Mouse (Mus musculus) stomach, adult 2 months (tissue): Measurements from ENCODE around the gene Olfr476. TPM values are rescaled to one million over a fixed set of nuclear protein-coding genes. Genes with fewer than 3 reads are reported as not detected.

Source experiments
- polyA plus RNA-seq: library from polyadenylated mRNA; depleted of rRNA; stranded (reverse); fragments of >200 nt; gene quantifications from 2 replicates; pipeline ENCODE4 v1.2.3, GENCODE M21; 2012; rRNA removed

Olfr476 gene
- not detected in 2 replicates for polyA plus RNA-seq

DNA sequence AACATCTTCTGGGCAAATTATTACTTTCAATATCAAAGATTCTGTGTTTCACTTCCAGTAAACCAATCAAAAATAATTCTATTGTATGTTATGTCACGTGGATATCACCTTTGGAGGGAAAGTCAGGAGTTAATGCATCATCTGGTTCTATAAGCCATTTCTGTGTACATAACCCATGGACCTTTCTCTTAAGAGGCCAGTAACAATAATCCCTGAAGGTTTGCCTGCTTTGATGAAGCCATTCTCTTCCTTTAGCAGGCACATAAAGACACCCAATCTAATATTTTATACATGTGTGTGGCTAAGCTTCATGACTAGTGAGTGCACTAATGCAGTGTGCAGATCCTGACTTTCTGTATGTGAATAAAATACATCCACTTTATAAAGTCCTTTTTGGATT, at the start of gene Olfr476:
Olfr476 (plus strand) TSS at position 301 of the 400 bp plus-strand sequence.

GRCm38 (mm10) chr7:107930146-107930545, 34.5 kb upstream of the Olfr476 start, which contains the start of gene Olfr473:
Gene Olfr473, plus strand, starts transcription at chr7:107930446.

DNA sequence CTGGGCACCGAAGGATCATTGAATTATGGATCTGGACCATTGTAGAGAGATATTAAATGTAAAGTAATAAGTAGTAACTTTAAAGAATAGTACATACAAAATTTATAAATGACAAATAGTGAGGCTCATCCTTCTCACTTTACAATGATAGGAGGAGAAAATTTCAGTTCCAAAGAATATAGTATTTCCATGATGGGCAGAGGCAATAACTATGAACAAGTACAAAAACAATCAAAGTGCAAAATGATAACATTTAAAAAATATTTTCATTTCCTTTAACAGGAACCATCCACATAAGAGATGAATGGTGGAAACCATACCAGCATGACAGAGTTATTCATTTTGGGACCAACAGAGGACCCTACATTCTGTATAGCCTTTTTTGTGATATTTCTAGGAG, 10.3 kb upstream of the Olfr476 start, which contains the start of gene Olfr474:
Olfr474 (plus strand) TSS at position 301 of the 400 bp plus-strand sequence.

GRCm38 (mm10) chr7:107986393-107986792, 21.8 kb downstream of the Olfr476 start, which contains the start of gene Olfr477:
Gene Olfr477, plus strand, starts transcription at chr7:107986693.

Other genes with a start within 250 kb of the Olfr476 start
- 0.03 TPM in 1 of 2 replicates, not detected in the other for gene Cyb5r2, start 206.8 kb upstream of the Olfr476 start, polyA plus RNA-seq
- gene Ovch2, start 163.6 kb upstream of the Olfr476 start, polyA plus RNA-seq, result 0.12 TPM in 1 of 2 replicates, not detected in the other
- not detected in 2 replicates for gene Olfr467, start 152.5 kb upstream of the Olfr476 start, polyA plus RNA-seq
- gene Olfr469, start 139.3 kb upstream of the Olfr476 start, polyA plus RNA-seq, result not detected in 2 replicates
- gene Olfr470, start 117.3 kb upstream of the Olfr476 start, polyA plus RNA-seq, result not detected in 2 replicates
- gene Olfr472, start 66.9 kb upstream of the Olfr476 start, polyA plus RNA-seq, result not detected in 2 replicates
- gene Olfr473, start 34.4 kb upstream of the Olfr476 start, polyA plus RNA-seq, result not detected in 2 replicates
- gene Olfr474, start 10.2 kb upstream of the Olfr476 start, polyA plus RNA-seq, result not detected in 2 replicates
- not detected in 2 replicates for gene Olfr477, start 21.9 kb downstream of the Olfr476 start, polyA plus RNA-seq
- gene Olfr478, start 69.2 kb downstream of the Olfr476 start, polyA plus RNA-seq, result not detected in 2 replicates
- not detected in 2 replicates for gene Olfr479, start 85.9 kb downstream of the Olfr476 start, polyA plus RNA-seq
- not detected in 2 replicates for gene Olfr480, start 102.5 kb downstream of the Olfr476 start, polyA plus RNA-seq
- gene Olfr481, start 115.1 kb downstream of the Olfr476 start, polyA plus RNA-seq, result not detected in 2 replicates
- not detected in 2 replicates for gene Olfr482, start 132.8 kb downstream of the Olfr476 start, polyA plus RNA-seq
- gene Olfr483, start 136.0 kb downstream of the Olfr476 start, polyA plus RNA-seq, result not detected in 2 replicates
- gene Olfr484, start 162.6 kb downstream of the Olfr476 start, polyA plus RNA-seq, result not detected in 2 replicates
- gene Olfr485, start 195.1 kb downstream of the Olfr476 start, polyA plus RNA-seq, result not detected in 2 replicates
- not detected in 2 replicates for gene Olfr486, start 207.9 kb downstream of the Olfr476 start, polyA plus RNA-seq
- gene Olfr487, start 249.8 kb downstream of the Olfr476 start, polyA plus RNA-seq, result not detected in 2 replicates